Mouse (Mus musculus): ENCODE measurements around the gene Maats1. TPM values are rescaled to one million over a fixed set of nuclear protein-coding genes. Genes with fewer than 3 reads are reported as not detected.
A peak's percentile ranks its signal among the peaks of the same experiment; 100 is the strongest.

Gene Maats1
- polyA plus RNA-seq, 1 experiment from 2014 or later = 0.05 TPM

DNA sequence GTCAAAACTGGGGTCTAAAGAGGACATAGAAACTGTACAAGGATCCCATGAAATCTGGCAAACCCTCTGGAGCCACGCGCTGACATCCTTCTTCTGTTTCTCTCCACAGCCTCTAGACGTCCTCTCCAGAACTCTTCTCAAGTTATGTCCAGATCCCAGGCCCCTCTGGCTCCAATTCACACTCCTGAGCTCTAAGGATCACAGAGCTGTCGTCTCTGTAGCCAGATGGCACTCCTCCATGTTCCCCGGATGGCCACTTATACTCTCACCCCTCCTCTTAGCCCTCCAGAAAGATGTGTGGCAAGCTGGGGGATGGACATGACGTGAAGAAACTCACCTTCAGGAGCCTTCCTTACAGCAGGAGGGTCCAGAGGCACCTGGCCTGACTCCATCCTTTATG is 35.6 kb upstream of the Maats1 start:
- H3K27me3 ChIP-seq (replicated peaks) = no peaks in the 10 kb centered on the region
- H3K4me1 ChIP-seq = peaks cover 72% of the 10 kb centered on the region
- H3K27ac ChIP-seq = peak overlapping the region; percentile 75
- ATAC-seq = no peak
- 90% methylated on average over 6 of the region's 6 CpGs for WGBS (ENCODE audit: insufficient replicate concordance)
- H3K9me3 ChIP-seq (replicated peaks) = no peaks in the 10 kb centered on the region
- no peak overlapping the region for H3K4me2 ChIP-seq
- H3K9ac ChIP-seq = no peak overlapping the region
- peaks cover 23% of the 10 kb centered on the region for H3K36me3 ChIP-seq
- H3K4me3 ChIP-seq = no peak overlapping the region

DNA sequence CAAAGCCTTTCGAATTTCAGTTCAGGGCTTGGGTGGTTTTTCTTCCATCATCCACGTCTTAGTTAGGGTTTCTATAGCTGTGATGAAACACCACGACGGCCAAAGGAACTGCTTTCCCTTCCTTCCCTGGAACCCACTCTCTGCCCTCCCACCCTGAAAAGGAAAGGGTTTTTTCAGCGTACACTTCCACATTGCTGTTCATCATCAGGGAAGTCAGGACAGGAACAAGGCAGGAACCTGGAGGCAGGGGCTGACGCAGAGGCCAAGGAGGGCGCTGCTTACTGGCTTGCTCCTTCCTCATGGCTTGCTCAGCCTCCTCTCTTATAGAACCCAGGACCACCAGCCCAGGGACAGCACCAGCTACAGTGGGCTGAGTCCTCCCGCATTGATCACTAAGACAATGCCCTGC is 34.9 kb upstream of the Maats1 start:
- H3K4me3 ChIP-seq = peak overlapping the region; percentile 63
- peak overlapping the region; percentile 70 for H3K4me2 ChIP-seq
- no peaks in the 10 kb centered on the region for H3K9me3 ChIP-seq (replicated peaks)
- ATAC-seq = no peak
- H3K4me1 ChIP-seq = peaks cover 74% of the 10 kb centered on the region
- no peaks in the 10 kb centered on the region for H3K27me3 ChIP-seq (replicated peaks)
- peaks cover 23% of the 10 kb centered on the region for H3K36me3 ChIP-seq
- H3K27ac ChIP-seq = peak overlapping the region; percentile 75
- H3K9ac ChIP-seq = peak overlapping the region; percentile 70
- WGBS (ENCODE audit: insufficient replicate concordance) = 36% methylated on average over 8 of the region's 8 CpGs

DNA sequence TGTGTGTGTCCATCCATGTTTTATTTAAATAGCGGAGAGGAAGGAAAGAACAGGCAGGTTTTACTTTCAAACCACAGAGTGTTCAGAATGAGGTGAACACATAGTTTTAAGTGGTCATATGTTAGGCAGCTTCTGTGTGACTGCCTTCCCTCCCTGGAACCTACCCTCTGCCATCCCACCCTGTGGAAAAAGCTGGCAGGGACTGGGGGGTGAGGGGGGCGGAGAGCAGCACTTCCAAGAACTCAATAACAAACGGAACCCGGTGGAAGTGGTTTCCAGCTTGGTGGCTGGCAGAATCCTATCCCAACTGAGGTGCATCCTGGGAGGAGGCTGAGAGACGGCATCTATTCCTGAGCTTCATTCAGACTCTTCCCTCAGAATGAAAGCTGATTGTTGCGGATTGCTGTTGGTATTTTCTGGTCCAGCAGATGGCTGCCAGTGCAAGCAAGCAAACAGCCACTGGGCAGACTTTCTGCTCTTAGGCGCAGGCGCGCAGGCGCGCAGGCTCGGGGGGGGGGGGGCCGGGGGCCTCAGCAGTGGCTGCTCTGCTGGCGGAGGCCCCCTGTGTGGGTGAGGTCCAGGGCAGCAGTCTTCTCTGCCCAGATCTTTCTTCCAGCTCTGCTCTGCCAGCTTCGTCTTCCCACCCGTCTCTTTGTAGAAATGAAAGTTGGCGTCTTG is 34.4 kb upstream of the Maats1 start:
- peak overlapping the region; percentile 70 for H3K4me2 ChIP-seq
- peak overlapping the region; percentile 70 for H3K9ac ChIP-seq
- ATAC-seq = no peak
- peak overlapping the region; percentile 75 for H3K27ac ChIP-seq
- no peaks in the 10 kb centered on the region for H3K27me3 ChIP-seq (replicated peaks)
- peaks cover 23% of the 10 kb centered on the region for H3K36me3 ChIP-seq
- no peaks in the 10 kb centered on the region for H3K9me3 ChIP-seq (replicated peaks)
- WGBS (ENCODE audit: insufficient replicate concordance) = 22% methylated on average over 17 of the region's 17 CpGs
- peaks cover 77% of the 10 kb centered on the region for H3K4me1 ChIP-seq
- H3K4me3 ChIP-seq = peak overlapping the region; percentile 63

DNA sequence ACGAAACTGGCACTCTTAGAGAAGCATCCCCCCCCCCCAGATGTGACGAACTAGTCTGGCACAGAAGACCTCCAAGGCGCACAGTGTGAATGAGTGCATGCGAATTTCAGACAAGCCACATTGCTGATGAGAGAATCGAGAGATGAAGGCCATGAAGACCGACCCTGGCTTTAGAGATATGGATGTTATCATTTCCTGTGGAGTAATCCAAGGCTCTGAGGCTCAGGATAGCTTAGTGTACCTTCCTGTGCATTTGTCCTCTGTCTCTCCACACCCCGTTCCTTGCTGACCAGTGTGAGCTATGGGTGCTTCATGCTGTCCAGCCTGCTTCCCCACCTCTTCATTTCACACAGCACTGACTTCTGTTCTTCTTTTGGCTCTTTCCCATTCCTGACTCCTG is 33.2 kb upstream of the Maats1 start:
- H3K27me3 ChIP-seq (replicated peaks) = no peaks in the 10 kb centered on the region
- peak overlapping the region; percentile 63 for H3K4me3 ChIP-seq
- peaks cover 23% of the 10 kb centered on the region for H3K36me3 ChIP-seq
- peak overlapping the region; percentile 70 for H3K4me2 ChIP-seq
- H3K4me1 ChIP-seq = peaks cover 88% of the 10 kb centered on the region
- H3K9me3 ChIP-seq (replicated peaks) = no peaks in the 10 kb centered on the region
- ATAC-seq = peak; percentile 22; the same call in 1 of the 2 replicates
- H3K9ac ChIP-seq = peak overlapping the region; percentile 70
- WGBS (ENCODE audit: insufficient replicate concordance) = 18% methylated on average over 7 of the region's 7 CpGs
- H3K27ac ChIP-seq = peak overlapping the region; percentile 75

DNA sequence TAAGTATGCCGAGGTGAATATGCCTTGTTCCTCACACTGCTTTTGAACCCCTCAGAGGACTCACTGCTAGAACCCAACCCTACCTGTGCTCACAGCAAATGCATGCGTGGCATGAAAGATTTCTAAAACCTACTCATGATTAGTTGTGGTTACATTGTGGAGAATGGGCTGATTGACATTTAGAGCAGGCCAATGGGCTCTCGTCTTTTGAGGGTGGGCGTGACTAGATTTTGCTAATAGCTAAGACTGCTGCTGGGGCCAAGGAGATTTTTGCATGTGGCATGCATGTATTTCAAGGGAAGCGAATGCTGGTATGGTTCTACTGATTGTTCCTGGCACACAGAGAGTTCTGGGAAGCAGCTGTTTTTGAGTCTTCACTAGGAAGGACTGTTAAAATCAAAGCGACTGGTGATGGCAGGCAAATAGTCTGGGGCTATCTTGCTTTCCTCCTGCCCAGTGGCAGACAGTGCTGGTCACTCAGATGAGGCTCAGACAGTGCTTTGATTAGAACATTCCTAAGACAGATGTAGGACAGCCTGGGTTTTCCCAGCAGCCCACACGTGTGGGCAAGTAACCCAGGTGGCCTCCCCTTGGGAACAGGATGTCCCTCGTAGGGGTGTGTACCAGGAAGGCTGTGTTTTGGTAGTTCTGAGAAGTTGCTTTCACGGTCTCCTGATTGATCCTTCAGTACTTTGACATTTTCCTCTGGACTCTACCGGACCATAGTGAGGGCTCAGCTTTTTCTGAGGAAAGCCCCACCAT is 32.6 kb upstream of the Maats1 start:
- Histone ChIP-seq H3K27ac (peak overlapping the region; percentile 96), H3K9ac (peak overlapping the region; percentile 70), H3K9me3 (replicated peaks) (no peaks in the 10 kb centered on the region), H3K4me1 (peaks cover 89% of the 10 kb centered on the region), H3K27me3 (replicated peaks) (no peaks in the 10 kb centered on the region), H3K4me2 (peak overlapping the region; percentile 70), H3K4me3 (peak overlapping the region; percentile 63), H3K36me3 (peaks cover 23% of the 10 kb centered on the region)
- WGBS (ENCODE audit: insufficient replicate concordance) = 51% methylated on average over 10 of the region's 10 CpGs
- 0 out of 2 replicates have a peak, but pooled peaks have one; percentile 7 for ATAC-seq

DNA sequence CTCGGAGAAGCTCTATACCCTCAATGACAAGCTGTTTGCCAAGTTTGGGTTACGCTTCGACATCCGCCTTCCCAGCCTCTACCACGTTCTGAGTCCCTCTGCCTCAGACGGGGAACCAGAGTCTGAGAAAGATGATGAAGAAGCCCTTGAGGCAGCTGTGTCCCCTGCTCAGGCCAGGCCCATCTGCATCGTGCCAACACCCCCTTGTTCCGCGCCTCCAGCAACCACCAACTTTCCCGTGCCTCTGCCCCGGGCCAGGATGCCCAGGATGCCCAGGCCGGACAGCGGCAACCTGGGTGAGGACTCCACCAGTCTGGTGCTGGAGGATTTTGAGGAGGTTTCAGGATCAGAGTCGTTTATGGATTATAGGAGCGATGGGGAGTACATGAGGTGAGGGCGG is 32.0 kb upstream of the Maats1 start:
- peak overlapping the region; percentile 63 for H3K4me3 ChIP-seq
- H3K36me3 ChIP-seq = peaks cover 22% of the 10 kb centered on the region
- peak overlapping the region; percentile 70 for H3K4me2 ChIP-seq
- H3K4me1 ChIP-seq = peaks cover 90% of the 10 kb centered on the region
- WGBS (ENCODE audit: insufficient replicate concordance) = 76% methylated on average over 16 of the region's 16 CpGs
- ATAC-seq = no peak
- no peaks in the 10 kb centered on the region for H3K27me3 ChIP-seq (replicated peaks)
- H3K9ac ChIP-seq = peak overlapping the region; percentile 70
- no peaks in the 10 kb centered on the region for H3K9me3 ChIP-seq (replicated peaks)
- H3K27ac ChIP-seq = peak overlapping the region; percentile 96

DNA sequence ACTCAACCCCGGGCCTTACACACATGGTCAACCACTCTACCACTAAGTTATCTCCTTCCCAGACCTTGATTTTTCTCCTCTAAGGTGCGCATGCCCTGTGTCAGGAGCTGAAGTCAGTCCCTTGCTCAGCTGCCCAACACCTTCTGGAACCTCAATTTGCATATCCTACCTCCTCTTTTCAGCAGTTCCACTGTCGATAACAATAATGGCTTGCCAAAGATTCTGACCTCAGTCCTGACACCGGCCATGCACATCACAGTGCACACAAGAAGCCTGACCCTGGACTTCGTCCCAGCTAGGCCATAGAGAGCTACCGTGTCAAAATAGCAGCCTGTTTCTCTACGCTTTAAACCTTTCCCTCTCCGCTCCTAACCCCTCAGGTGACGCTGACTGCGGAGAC is 31.5 kb upstream of the Maats1 start:
- peak overlapping the region; percentile 63 for H3K4me3 ChIP-seq
- peaks cover 90% of the 10 kb centered on the region for H3K4me1 ChIP-seq
- H3K4me2 ChIP-seq = peak overlapping the region; percentile 70
- ATAC-seq = no peak
- H3K27me3 ChIP-seq (replicated peaks) = no peaks in the 10 kb centered on the region
- peak overlapping the region; percentile 77 for H3K9ac ChIP-seq
- H3K27ac ChIP-seq = peak overlapping the region; percentile 96
- peaks cover 17% of the 10 kb centered on the region for H3K36me3 ChIP-seq
- H3K9me3 ChIP-seq (replicated peaks) = no peaks in the 10 kb centered on the region
- 76% methylated on average over 10 of the region's 10 CpGs for WGBS (ENCODE audit: insufficient replicate concordance)

DNA sequence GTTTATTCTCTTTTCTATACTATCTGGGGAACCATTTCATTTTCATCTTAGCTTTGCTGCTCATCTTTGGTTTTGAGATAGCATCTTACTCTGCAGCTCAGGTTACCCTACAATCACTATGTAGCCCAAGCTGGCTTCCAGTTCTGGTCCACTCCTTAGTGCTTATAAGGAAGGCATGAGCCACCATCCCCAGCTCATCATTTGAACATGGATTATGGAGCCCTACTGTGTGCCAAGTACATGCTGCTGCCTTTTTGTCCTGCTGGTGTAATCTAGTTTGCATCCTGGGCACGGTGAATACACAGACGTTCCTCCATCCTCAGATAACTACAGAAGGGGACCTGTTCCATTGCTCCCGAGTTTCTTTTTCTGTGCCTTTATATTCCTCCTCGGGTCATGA is 30.9 kb upstream of the Maats1 start:
- H3K9me3 ChIP-seq (replicated peaks) = no peaks in the 10 kb centered on the region
- H3K4me1 ChIP-seq = peaks cover 92% of the 10 kb centered on the region
- H3K27me3 ChIP-seq (replicated peaks) = no peaks in the 10 kb centered on the region
- no peak for ATAC-seq
- peak overlapping the region; percentile 70 for H3K4me2 ChIP-seq
- peak overlapping the region; percentile 96 for H3K27ac ChIP-seq
- 62% methylated on average over 4 of the region's 4 CpGs for WGBS (ENCODE audit: insufficient replicate concordance)
- H3K4me3 ChIP-seq = peak overlapping the region; percentile 63
- H3K36me3 ChIP-seq = peaks cover 14% of the 10 kb centered on the region
- peak overlapping the region; percentile 77 for H3K9ac ChIP-seq

DNA sequence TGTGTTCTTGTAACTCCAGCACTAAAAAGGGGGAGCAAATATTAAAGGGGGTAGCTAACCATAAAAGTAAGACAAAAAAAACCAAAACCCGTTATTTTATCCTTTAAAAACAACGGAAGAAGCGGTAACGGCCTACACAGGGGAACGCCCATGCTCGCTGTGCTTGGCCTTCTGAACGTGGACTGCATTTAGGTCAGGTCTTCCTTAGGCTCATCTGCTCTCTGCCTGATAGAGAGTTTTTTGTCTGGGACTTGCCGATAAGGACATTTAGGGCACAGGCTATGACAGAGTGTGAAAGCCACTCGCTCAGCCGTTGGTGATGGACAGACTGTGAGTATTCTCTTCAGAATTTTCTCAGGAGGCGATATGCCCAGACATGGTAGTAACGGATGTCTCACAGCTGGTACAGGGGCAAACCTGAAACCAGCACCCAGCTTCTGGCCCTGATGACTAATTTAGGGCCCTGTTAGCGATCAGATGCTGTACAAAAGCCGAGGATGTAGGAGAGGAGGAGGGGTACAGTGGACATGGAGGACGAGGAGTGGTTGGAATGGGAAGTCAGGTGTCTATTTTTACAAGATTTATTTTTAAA is 29.9 kb upstream of the Maats1 start:
- no peaks in the 10 kb centered on the region for H3K27me3 ChIP-seq (replicated peaks)
- H3K27ac ChIP-seq = peak overlapping the region; percentile 96
- H3K36me3 ChIP-seq = peaks cover 4% of the 10 kb centered on the region; the same call in 1 of the 2 replicates
- peak overlapping the region; percentile 77 for H3K9ac ChIP-seq
- peak; percentile 94 for ATAC-seq
- H3K4me3 ChIP-seq = peak overlapping the region; percentile 63
- peaks cover 83% of the 10 kb centered on the region for H3K4me1 ChIP-seq
- 24% methylated on average over 15 of the region's 15 CpGs for WGBS (ENCODE audit: insufficient replicate concordance)
- no peaks in the 10 kb centered on the region for H3K9me3 ChIP-seq (replicated peaks)
- peak overlapping the region; percentile 70 for H3K4me2 ChIP-seq

DNA sequence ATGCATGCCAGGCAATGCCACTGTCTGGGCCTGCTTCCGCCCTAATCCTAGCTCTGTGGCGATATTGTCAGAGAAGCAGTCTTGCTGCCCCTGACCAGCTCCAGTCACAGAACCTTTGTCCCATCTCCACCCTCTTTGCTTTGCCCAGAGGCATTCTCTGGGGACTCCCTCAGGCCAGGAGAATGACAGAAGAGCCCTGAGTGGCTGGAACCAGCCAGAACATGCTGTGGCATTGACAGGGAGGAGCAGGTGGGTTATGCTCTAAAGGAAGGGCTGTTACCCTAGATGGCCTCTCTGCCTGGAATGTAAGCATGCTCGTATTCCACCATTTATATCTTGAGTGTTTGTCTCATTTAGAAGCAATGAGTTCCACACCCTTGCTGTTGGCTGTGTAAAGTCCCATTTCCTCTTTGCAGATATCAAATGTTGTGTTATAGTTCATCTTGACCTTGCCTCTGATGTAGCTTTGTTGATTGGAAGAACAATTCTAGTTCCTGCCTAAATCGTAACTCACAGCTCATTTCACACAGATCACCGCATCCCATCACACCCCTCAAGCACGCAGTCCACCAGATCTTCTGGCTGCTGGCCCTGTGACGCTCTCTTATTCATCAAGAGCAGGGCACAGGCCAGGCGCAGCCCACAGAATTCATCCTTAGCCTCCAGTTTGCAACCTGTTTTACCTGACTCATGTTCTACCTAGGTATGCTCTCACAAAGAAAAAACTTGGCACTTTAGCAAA is 28.9 kb upstream of the Maats1 start:
- Histone ChIP-seq H3K4me2 (peak overlapping the region; percentile 70), H3K4me1 (peaks cover 80% of the 10 kb centered on the region), H3K9me3 (replicated peaks) (no peaks in the 10 kb centered on the region), H3K9ac (peak overlapping the region; percentile 55), H3K36me3 (peaks cover 4% of the 10 kb centered on the region; the same call in 1 of the 2 replicates), H3K27ac (peak overlapping the region; percentile 96), H3K4me3 (no peak overlapping the region), H3K27me3 (replicated peaks) (no peaks in the 10 kb centered on the region)
- WGBS (ENCODE audit: insufficient replicate concordance) = 72% methylated on average over 8 of the region's 8 CpGs
- no peak for ATAC-seq

DNA sequence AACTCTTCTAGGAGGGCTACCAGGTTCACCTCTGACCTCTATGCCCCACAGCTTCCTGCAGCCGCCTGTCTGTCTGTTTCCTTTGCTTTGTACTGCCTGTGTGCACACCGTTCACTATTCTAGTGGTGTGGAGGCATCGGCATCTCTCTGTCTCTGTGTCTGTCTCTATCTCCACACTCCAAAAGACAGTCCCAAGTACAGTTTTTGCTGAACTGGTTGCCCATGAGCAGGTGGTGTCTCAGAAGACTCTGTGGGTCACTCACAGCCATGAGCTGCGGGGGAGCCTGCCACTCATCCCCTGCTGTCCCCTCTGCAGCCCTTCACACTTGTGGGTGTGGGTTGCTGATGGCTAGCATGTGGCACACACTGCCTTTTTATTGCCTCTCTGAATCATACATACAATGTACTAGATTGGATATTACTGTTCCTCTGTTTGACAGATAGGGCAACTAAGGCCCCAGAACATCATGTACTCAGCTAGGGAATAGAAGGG is 28.1 kb upstream of the Maats1 start:
- no peak for ATAC-seq
- Histone ChIP-seq H3K4me2 (no peak overlapping the region), H3K27me3 (replicated peaks) (no peaks in the 10 kb centered on the region), H3K9me3 (replicated peaks) (no peaks in the 10 kb centered on the region), H3K4me3 (no peak overlapping the region), H3K4me1 (peaks cover 80% of the 10 kb centered on the region), H3K36me3 (peaks cover 4% of the 10 kb centered on the region; the same call in 1 of the 2 replicates), H3K9ac (peak overlapping the region; percentile 55; the same call in 1 of the 2 replicates), H3K27ac (peak overlapping the region; percentile 96)
- 73% methylated on average over 4 of the region's 4 CpGs for WGBS (ENCODE audit: insufficient replicate concordance)
